Mouse (Mus musculus) lung, embryonic 15.5 days (tissue): Measurements from ENCODE around the gene Mxi1. TPM values are rescaled to one million over a fixed set of nuclear protein-coding genes. Genes with fewer than 3 reads are reported as not detected.

Source experiments
- ATAC-seq: fragments of 200-750 bp; cut with Nextera tagmentation; 2 replicates; pipeline ENCODE4 v1.8.0; 2017; ENCODE audit warnings: moderate number of reproducible peaks, borderline replicate concordance; ENCODE audit not compliant: low FRiP score, low TSS enrichment; ENCODE audit errors: extremely low read depth
- H3K27ac ChIP-seq: fragments of 300-500 bp; sonication (generic); 2 replicates; pipeline ENCODE4 v1.5.1; 2015; ENCODE audit warnings: moderate library complexity, mild to moderate bottlenecking, inconsistent platforms
- H3K27me3 ChIP-seq: fragments of 300-500 bp; sonication (generic); 2 replicates; pipeline ENCODE4 v1.6.1; 2015; ENCODE audit warnings: inconsistent platforms
- H3K36me3 ChIP-seq: fragments of 300-500 bp; sonication (generic); 2 replicates; pipeline ENCODE4 v1.6.1; 2015; ENCODE audit warnings: inconsistent platforms
- H3K4me1 ChIP-seq: fragments of 300-500 bp; sonication (generic); 2 replicates; pipeline ENCODE4 v1.6.1; 2015; ENCODE audit warnings: inconsistent platforms
- H3K4me2 ChIP-seq: fragments of 300-500 bp; sonication (generic); 2 replicates; pipeline ENCODE4 v1.6.1; 2015; ENCODE audit warnings: inconsistent platforms, mild to moderate bottlenecking, moderate library complexity
- H3K4me3 ChIP-seq: fragments of 300-500 bp; sonication (generic); 2 replicates; pipeline ENCODE4 v1.5.1; 2015; ENCODE audit warnings: mild to moderate bottlenecking, inconsistent platforms
- H3K9ac ChIP-seq: fragments of 300-500 bp; sonication (generic); 2 replicates; pipeline ENCODE4 v1.6.1; 2015; ENCODE audit warnings: inconsistent platforms
- H3K9me3 ChIP-seq: fragments of 300-500 bp; sonication (generic); 2 replicates; pipeline ENCODE4 v1.6.1; 2016; ENCODE audit warnings: inconsistent platforms
- WGBS: fragments of 180-500 bp; shearing (Covaris S2); methylation state at CpG from one replicate; pipeline ENCODE4 v1.1.7; 2015; 5-methylcytosine and 5-hydroxymethylcytosine counted together
- polyA plus RNA-seq: library from polyadenylated mRNA; unstranded; fragments of >200 nt; fragmentation: Nextera tagmentation; extraction: Ambion mirVana; gene quantifications from 2 replicates; pipeline ENCODE4 v1.2.1, GENCODE M21; 2015

The Mxi1 gene
- polyA plus RNA-seq = 38.3 and 38.4 TPM in 2 replicates

DNA sequence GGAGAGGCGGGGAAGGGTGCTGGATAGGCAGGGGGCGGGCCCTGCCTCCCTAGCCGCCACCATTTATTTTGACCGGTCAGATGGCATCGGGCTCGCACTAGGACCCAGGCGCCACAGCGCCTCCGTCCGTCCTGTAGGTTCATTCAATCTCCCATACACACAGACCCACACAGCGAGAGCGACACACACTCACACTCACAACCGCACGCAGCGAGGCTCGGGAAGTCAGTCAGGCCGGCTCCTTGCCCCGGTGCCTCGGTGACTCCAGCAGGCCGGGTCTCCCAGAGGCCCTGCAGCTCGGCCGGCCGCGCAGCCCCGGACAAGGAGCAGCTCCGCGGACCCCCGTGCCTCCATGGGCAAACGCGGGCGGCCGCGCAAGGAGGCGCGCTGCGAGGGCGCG, at the start of gene Mxi1:
Mxi1 (plus strand) TSS at position 171 of the 400 bp plus-strand sequence.
- WGBS = under 1% methylated on average over 28 of the region's 38 CpGs
- no peaks in the 10 kb centered on the region for H3K36me3 ChIP-seq
- no peaks in the 10 kb centered on the region for H3K27me3 ChIP-seq
- H3K4me1 ChIP-seq = peaks cover 18% of the 10 kb centered on the region
- H3K27ac ChIP-seq = peak within 1 kb of the TSS; percentile 97
- peak within 1 kb of the TSS; percentile 94 for H3K4me2 ChIP-seq
- peak within 1 kb of the TSS; percentile 93 for H3K4me3 ChIP-seq
- H3K9ac ChIP-seq = peak within 1 kb of the TSS; percentile 64
- no peaks in the 10 kb centered on the region for H3K9me3 ChIP-seq
- ATAC-seq = peak; percentile 59

- no peaks in the 10 kb centered on the region for H3K9me3 ChIP-seq
- ATAC-seq = no peak
- H3K4me3 ChIP-seq = no peak overlapping the region
- H3K27ac ChIP-seq = no peak overlapping the region
- H3K4me2 ChIP-seq = no peak overlapping the region
- no peak overlapping the region for H3K9ac ChIP-seq
- WGBS = 81% methylated on average over 4 of the region's 4 CpGs
- H3K4me1 ChIP-seq = peaks cover 10% of the 10 kb centered on the region
- H3K27me3 ChIP-seq = no peaks in the 10 kb centered on the region
- no peaks in the 10 kb centered on the region for H3K36me3 ChIP-seq
Observed at GRCm38 (mm10) chr19:53260828-53261227, 49.5 kb upstream of the Mxi1 start.

- ATAC-seq = no peak
- Histone ChIP-seq H3K36me3 (no peaks in the 10 kb centered on the region), H3K9me3 (no peaks in the 10 kb centered on the region), H3K9ac (no peak overlapping the region), H3K4me1 (peaks cover 10% of the 10 kb centered on the region), H3K4me3 (no peak overlapping the region), H3K27ac (no peak overlapping the region), H3K4me2 (no peak overlapping the region), H3K27me3 (no peaks in the 10 kb centered on the region)
- 65% methylated on average over 7 of the region's 7 CpGs for WGBS
Observed at GRCm38 (mm10) chr19:53262061-53262460, 48.3 kb upstream of the Mxi1 start.

DNA sequence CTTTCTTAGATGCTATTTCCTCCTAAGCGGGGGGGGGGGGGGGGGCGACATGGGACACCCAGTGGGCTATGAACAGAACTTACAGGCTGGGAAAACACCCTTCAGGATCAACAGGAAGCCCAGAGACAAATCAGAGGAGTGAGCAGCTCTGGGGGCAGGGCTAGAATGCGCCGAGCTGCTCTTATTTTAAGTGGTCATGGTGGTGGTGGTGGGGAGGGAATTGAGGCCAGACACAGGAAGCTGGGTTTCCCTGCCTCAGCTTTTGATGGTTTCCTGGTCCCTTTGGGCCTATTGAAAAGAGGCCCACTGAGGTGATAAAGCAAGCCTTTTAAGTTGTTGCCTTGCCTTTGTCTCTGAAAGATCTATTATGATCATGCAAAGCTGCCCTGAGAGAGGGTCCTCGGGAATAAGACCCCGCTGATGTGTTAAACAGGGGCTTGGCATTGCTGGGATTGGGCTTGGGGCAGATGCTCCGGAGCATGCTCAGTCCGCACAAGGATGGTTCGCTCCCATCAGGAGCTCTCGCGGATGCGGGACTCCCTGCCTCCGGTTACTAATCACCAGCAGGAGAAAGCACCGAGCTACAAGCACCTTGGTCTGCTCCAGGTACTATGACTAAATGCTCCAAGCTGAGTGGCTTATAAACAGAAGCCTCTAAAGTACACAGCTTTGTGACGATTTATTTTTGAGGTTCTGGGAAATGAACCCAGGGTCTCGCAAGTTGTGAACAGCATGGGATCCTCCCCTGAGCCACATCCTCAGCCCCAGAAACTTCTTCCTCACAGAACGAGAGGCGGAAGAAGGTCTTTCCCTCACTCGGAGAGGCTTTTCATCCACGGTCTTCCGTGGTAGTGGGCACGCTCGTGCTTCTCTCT, 46.2 kb upstream of the Mxi1 start:
- Histone ChIP-seq H3K4me3 (no peak overlapping the region), H3K27me3 (no peaks in the 10 kb centered on the region), H3K9me3 (no peaks in the 10 kb centered on the region), H3K9ac (no peak overlapping the region), H3K4me1 (peaks cover 10% of the 10 kb centered on the region), H3K4me2 (no peak overlapping the region), H3K27ac (no peak overlapping the region), H3K36me3 (no peaks in the 10 kb centered on the region)
- ATAC-seq = no peak
- WGBS = 33% methylated on average over 23 of the region's 23 CpGs

DNA sequence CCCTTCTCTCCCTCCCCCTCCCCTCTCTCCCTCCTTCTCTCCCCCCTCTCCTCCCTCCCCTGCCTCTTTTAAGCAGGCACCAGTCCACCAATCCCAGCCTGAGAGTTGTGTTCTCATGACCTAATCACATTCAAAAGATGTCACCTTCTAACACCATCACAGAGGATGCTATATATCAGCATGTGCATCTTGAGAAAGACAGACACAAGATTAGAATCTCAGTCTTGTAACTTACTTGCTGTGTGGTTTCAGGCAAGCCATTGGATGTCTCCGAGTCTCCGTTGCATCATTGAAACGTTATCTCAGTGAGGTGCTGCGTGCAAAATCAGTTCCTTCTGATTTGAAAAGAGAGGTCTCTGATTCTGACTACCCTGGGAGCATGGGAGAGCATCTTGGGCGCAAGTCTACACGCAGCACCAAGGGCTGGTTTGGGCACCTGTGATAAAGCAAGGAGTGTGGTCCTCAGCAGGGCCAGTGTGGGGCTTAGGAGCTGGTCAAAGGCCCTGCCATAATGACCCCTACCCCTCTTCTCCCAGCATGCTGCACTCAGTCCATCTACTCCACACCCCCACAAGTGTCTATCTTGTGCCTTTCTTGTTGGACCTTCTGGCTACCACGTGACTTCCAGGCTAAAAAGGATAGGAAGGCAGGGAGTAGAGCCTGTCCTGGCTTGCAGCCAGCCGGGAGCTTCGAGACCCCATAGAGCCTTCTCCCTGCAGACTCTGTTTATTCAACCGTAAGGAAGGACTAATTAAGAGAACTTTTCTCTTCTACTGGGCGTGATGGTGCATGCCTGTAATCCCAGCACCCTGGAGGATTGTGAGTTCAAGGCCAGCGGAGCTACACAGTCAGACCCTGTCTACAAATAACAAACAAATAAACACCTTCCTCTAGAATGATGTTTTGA, 45.2 kb upstream of the Mxi1 start:
- H3K4me2 ChIP-seq = no peak overlapping the region
- H3K4me3 ChIP-seq = no peak overlapping the region
- no peak overlapping the region for H3K9ac ChIP-seq
- H3K27ac ChIP-seq = no peak overlapping the region
- ATAC-seq = no peak
- no peaks in the 10 kb centered on the region for H3K36me3 ChIP-seq
- 42% methylated on average over 12 of the region's 12 CpGs for WGBS
- no peaks in the 10 kb centered on the region for H3K9me3 ChIP-seq
- H3K4me1 ChIP-seq = peaks cover 10% of the 10 kb centered on the region
- H3K27me3 ChIP-seq = no peaks in the 10 kb centered on the region

- Histone ChIP-seq H3K9ac (no peak overlapping the region), H3K36me3 (no peaks in the 10 kb centered on the region), H3K4me1 (peaks cover 13% of the 10 kb centered on the region), H3K9me3 (no peaks in the 10 kb centered on the region), H3K4me2 (no peak overlapping the region), H3K27me3 (no peaks in the 10 kb centered on the region), H3K27ac (no peak overlapping the region), H3K4me3 (no peak overlapping the region)
- 87% methylated on average over 9 of the region's 9 CpGs for WGBS
- ATAC-seq = no peak
Observed at GRCm38 (mm10) chr19:53267305-53267704, 43.0 kb upstream of the Mxi1 start.

DNA sequence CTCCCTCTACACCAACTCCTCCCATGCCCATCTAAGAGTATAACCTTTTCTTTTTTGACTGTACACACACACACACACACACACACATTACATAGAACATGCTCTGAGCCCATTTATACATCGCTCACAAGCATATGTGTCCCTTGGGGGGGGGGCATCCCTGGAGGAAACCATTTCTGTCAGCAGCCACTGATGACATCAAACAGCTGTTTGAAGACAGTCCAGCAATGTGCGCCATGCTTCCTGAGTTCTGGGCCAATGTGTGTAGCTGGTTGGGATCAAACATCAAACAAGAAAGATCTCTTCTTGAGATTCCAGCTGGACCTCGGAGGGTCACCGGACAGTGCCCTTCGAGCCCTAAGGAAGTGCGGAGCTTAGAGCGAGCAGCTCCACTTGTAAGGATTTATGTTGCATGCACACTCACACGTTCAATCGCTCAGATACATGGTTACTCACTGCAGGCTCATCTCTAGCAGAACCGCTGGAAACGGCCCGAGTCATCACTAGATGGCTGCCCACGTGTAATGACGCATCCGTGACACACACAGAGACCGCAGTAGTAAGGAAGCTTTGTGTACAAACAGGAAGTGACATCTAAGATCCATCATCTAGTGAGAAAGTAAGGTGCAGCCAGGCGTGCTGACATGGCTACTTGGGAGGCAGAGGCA, 37.1 kb upstream of the Mxi1 start:
- H3K4me1 ChIP-seq = peaks cover 20% of the 10 kb centered on the region
- no peak overlapping the region for H3K4me3 ChIP-seq
- no peaks in the 10 kb centered on the region for H3K27me3 ChIP-seq
- H3K9me3 ChIP-seq = no peaks in the 10 kb centered on the region
- ATAC-seq = peak; percentile 66; the same call in 1 of the 2 replicates
- no peak overlapping the region; the same call in 1 of the 2 replicates for H3K4me2 ChIP-seq
- no peak overlapping the region for H3K9ac ChIP-seq
- H3K27ac ChIP-seq = no peak overlapping the region
- H3K36me3 ChIP-seq = no peaks in the 10 kb centered on the region
- WGBS = 56% methylated on average over 17 of the region's 17 CpGs

GRCm38 (mm10) chr19:53273781-53274428, 36.4 kb upstream of the Mxi1 start:
- no peak for ATAC-seq
- Histone ChIP-seq H3K4me2 (no peak overlapping the region), H3K9me3 (no peaks in the 10 kb centered on the region), H3K27me3 (no peaks in the 10 kb centered on the region), H3K9ac (no peak overlapping the region), H3K4me1 (peaks cover 20% of the 10 kb centered on the region), H3K36me3 (no peaks in the 10 kb centered on the region), H3K4me3 (no peak overlapping the region), H3K27ac (no peak overlapping the region)
- WGBS = 84% methylated on average over 23 of the region's 23 CpGs

- H3K36me3 ChIP-seq = no peaks in the 10 kb centered on the region
- no peaks in the 10 kb centered on the region for H3K9me3 ChIP-seq
- no peak for ATAC-seq
- 26% methylated on average over 3 of the region's 3 CpGs for WGBS
- H3K4me1 ChIP-seq = peaks cover 20% of the 10 kb centered on the region
- H3K27me3 ChIP-seq = no peaks in the 10 kb centered on the region
- no peak overlapping the region for H3K4me3 ChIP-seq
- no peak overlapping the region for H3K9ac ChIP-seq
- no peak overlapping the region for H3K4me2 ChIP-seq
- no peak overlapping the region for H3K27ac ChIP-seq
Observed at GRCm38 (mm10) chr19:53275204-53275603, 35.1 kb upstream of the Mxi1 start.

DNA sequence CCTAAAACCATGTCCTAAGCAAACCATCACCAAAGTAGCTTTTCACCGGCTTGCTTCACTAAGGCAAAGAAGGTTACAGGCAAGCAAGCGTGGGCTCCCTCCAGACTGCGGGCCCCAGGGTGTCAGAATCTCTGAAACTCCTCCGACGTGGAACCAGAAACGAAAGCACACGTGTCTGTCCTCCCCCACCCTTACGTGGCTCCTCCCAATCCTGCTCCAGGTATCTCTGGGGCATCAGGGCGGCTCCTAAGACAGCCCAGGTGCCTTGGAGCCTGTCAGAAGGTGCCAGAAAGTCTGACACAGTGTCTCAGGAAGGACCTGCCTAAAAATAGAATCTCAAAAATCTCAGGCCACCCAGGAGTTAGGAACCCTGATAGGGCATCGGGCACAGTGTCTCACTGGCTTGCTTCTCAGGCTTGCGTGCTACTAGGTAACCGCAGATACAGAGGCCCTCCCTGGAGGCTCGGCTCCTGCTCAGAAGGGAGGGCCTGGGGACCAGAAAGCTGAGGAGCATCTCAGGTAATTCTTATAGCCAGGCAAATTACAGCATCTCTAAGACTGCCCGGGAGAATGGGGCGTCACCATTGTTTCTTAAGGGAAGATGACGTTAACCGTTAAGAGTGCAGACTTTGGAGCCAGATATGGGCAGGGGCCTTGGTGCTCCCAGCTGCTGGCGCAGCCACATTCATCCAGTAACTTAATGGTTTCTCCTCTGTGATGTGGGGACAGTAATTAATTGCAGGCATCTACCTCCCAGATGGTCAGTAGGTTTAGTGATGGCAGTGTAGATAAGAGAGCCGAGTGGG, 33.2 kb upstream of the Mxi1 start:
- Histone ChIP-seq H3K4me1 (peaks cover 18% of the 10 kb centered on the region), H3K9ac (no peak overlapping the region), H3K27ac (no peak overlapping the region; the same call in 1 of the 2 replicates), H3K36me3 (no peaks in the 10 kb centered on the region), H3K9me3 (no peaks in the 10 kb centered on the region), H3K27me3 (no peaks in the 10 kb centered on the region), H3K4me2 (peak overlapping the region; percentile 41), H3K4me3 (peak overlapping the region; percentile 15; the same call in 1 of the 2 replicates)
- peak; percentile 15; the same call in 1 of the 2 replicates for ATAC-seq
- 38% methylated on average over 19 of the region's 19 CpGs for WGBS
